Mouse (Mus musculus) forebrain, embryonic 16.5 days (tissue): Measurements from ENCODE around the gene Tbkbp1. TPM values are rescaled to one million over a fixed set of nuclear protein-coding genes. Genes with fewer than 3 reads are reported as not detected.
A peak's percentile ranks its signal among the peaks of the same experiment; 100 is the strongest.

Experiments
- ATAC-seq: fragments of 200-750 bp; cut with Nextera tagmentation; 2 replicates; pipeline ENCODE4 v1.8.0; 2017; ENCODE audit warnings: mild to moderate bottlenecking, moderate library complexity
- H3K27ac ChIP-seq: fragments of 300-500 bp; sonication (generic); 2 replicates; pipeline ENCODE4 v1.5.1; 2014; ENCODE audit warnings: low read length, control low read depth
- H3K27me3 ChIP-seq: fragments of 300-500 bp; sonication (generic); replicated peaks from 2 replicates; pipeline ENCODE4 v1.6.1; 2014; ENCODE audit warnings: low read length; ENCODE audit not compliant: control insufficient read depth, insufficient read depth
- H3K36me3 ChIP-seq: fragments of 300-500 bp; sonication (generic); 2 replicates; pipeline ENCODE4 v1.6.1; 2014; ENCODE audit not compliant: control insufficient read depth, insufficient read depth
- H3K4me1 ChIP-seq: fragments of 300-500 bp; sonication (generic); replicated peaks from 2 replicates; pipeline ENCODE4 v1.6.1; 2014; ENCODE audit warnings: low read length; ENCODE audit not compliant: control insufficient read depth, insufficient read depth
- H3K4me2 ChIP-seq: fragments of 300-500 bp; sonication (generic); 2 replicates; pipeline ENCODE4 v1.6.1; 2014; ENCODE audit warnings: mild to moderate bottlenecking, low read length, control low read depth
- H3K4me3 ChIP-seq: fragments of 300-500 bp; sonication (generic); replicated peaks from 2 replicates; pipeline ENCODE4 v1.5.1; 2014; ENCODE audit warnings: mild to moderate bottlenecking, low read length, control low read depth
- H3K9ac ChIP-seq: fragments of 300-500 bp; sonication (generic); replicated peaks from 2 replicates; pipeline ENCODE4 v1.6.1; 2014; ENCODE audit warnings: low read depth, low read length, control low read depth
- H3K9me3 ChIP-seq: fragments of 300-500 bp; sonication (generic); 2 replicates; pipeline ENCODE4 v1.6.1; 2016; ENCODE audit warnings: low read length; ENCODE audit not compliant: control insufficient read depth
- WGBS: fragments of 180-500 bp; shearing (Covaris S2); extraction: QIAGEN DNeasy Blood & Tissue Kit; methylation state at CpG from one replicate; pipeline ENCODE4 v1.1.7; 2014; 5-methylcytosine and 5-hydroxymethylcytosine counted together
- polyA plus RNA-seq: library from polyadenylated mRNA; unstranded; fragments of >200 nt; fragmentation: Nextera tagmentation; extraction: Ambion mirVana; gene quantifications from 2 replicates; pipeline ENCODE4 v1.2.1, GENCODE M21; 2015

Gene Tbkbp1
- polyA plus RNA-seq, 1 experiment from 2014 or later: 5.7 TPM

GRCm38 (mm10) chr11:97124266-97125036 lies 26.8 kb downstream of the Tbkbp1 start:
- WGBS: 65% methylated on average over 10 of the region's 10 CpGs

GRCm38 (mm10) chr11:97123282-97123890 lies 27.9 kb downstream of the Tbkbp1 start:
- H3K27ac ChIP-seq: no peak overlapping the region
- H3K9me3 ChIP-seq: no peaks in the 10 kb centered on the region
- 11% methylated on average over 11 of the region's 11 CpGs for WGBS
- H3K4me1 ChIP-seq: peaks cover 8% of the 10 kb centered on the region; the same call in 1 of the 2 replicates
- no peak overlapping the region for H3K9ac ChIP-seq
- no peak for ATAC-seq
- H3K4me3 ChIP-seq: no peak overlapping the region
- no peak overlapping the region for H3K4me2 ChIP-seq
- peaks cover 5% of the 10 kb centered on the region; the same call in 1 of the 2 replicates for H3K27me3 ChIP-seq
- H3K36me3 ChIP-seq: no peaks in the 10 kb centered on the region

More at GRCm38 (mm10) chr11:97124266-97125036, 26.8 kb downstream of the Tbkbp1 start:
- no peaks in the 10 kb centered on the region for H3K36me3 ChIP-seq
- H3K4me1 ChIP-seq: peaks cover 8% of the 10 kb centered on the region; the same call in 1 of the 2 replicates
- no peak overlapping the region for H3K9ac ChIP-seq
- no peak overlapping the region for H3K4me2 ChIP-seq
- H3K9me3 ChIP-seq: no peaks in the 10 kb centered on the region
- no peaks in the 10 kb centered on the region; the same call in 1 of the 2 replicates for H3K27me3 ChIP-seq
- no peak overlapping the region for H3K27ac ChIP-seq
- ATAC-seq: no peak
- no peak overlapping the region for H3K4me3 ChIP-seq

- WGBS: 57% methylated on average over 3 of the region's 3 CpGs
- Histone ChIP-seq H3K36me3 (no peaks in the 10 kb centered on the region), H3K4me2 (no peak overlapping the region), H3K4me3 (no peak overlapping the region), H3K27ac (no peak overlapping the region), H3K4me1 (peaks cover under 1% of the 10 kb centered on the region; the same call in 1 of the 2 replicates), H3K27me3 (peaks cover 18% of the 10 kb centered on the region), H3K9me3 (no peaks in the 10 kb centered on the region), H3K9ac (no peak overlapping the region)
- ATAC-seq: no peak
These were observed 30.7 kb downstream of the Tbkbp1 start for GRCm38 (mm10) chr11:97120641-97121040.

DNA sequence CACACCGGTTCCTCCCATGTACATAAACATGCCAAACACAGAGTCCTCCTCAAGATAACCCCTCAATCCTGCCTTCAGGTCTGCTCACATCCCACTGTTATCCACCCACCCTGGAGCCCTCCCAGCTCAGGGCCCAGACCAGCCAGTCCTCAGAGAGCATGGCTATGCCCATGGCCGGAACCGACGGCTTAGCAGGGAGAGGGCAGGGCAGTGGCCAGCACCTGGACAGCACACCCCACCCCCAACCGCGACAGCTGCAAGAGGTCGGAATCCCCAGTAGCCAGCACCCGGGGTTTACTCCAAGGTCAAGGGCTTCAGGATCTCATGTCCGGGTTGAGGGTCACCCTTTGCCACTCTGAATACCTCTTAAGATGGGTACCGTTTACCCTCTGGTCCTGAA lies 31.1 kb downstream of the Tbkbp1 start:
- ATAC-seq: no peak
- Histone ChIP-seq H3K9me3 (no peaks in the 10 kb centered on the region), H3K27ac (no peak overlapping the region), H3K4me3 (no peak overlapping the region), H3K4me1 (peaks cover 5% of the 10 kb centered on the region), H3K36me3 (no peaks in the 10 kb centered on the region), H3K27me3 (peaks cover 23% of the 10 kb centered on the region), H3K4me2 (no peak overlapping the region), H3K9ac (no peak overlapping the region)
- 60% methylated on average over 10 of the region's 10 CpGs for WGBS

DNA sequence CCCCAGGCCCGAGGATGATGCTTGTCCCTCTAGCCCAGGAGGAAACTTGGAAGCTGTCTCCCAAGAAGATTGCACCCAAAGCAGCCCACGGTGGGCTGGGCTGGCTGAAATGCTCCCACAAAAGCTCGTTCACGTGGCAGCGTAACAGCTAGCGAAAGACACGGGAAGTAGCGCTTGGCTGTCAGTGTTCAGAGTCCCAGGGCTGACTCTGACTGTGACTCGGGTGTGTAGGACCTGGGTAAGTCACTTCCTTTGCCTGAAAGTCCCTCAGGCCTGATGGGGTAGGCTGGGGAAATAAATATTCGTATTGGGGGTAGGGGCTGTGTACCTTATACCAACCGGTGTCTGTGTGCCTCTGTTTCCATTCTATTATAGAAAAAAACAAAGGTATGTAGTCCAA lies 35.5 kb downstream of the Tbkbp1 start:
- WGBS: 9% methylated on average over 11 of the region's 11 CpGs
- ATAC-seq: no peak
- H3K36me3 ChIP-seq: no peaks in the 10 kb centered on the region
- H3K27ac ChIP-seq: no peak overlapping the region
- H3K4me3 ChIP-seq: no peak overlapping the region
- H3K27me3 ChIP-seq: peaks cover 48% of the 10 kb centered on the region
- H3K9me3 ChIP-seq: no peaks in the 10 kb centered on the region
- no peak overlapping the region for H3K9ac ChIP-seq
- peaks cover 16% of the 10 kb centered on the region for H3K4me1 ChIP-seq
- no peak overlapping the region for H3K4me2 ChIP-seq

DNA sequence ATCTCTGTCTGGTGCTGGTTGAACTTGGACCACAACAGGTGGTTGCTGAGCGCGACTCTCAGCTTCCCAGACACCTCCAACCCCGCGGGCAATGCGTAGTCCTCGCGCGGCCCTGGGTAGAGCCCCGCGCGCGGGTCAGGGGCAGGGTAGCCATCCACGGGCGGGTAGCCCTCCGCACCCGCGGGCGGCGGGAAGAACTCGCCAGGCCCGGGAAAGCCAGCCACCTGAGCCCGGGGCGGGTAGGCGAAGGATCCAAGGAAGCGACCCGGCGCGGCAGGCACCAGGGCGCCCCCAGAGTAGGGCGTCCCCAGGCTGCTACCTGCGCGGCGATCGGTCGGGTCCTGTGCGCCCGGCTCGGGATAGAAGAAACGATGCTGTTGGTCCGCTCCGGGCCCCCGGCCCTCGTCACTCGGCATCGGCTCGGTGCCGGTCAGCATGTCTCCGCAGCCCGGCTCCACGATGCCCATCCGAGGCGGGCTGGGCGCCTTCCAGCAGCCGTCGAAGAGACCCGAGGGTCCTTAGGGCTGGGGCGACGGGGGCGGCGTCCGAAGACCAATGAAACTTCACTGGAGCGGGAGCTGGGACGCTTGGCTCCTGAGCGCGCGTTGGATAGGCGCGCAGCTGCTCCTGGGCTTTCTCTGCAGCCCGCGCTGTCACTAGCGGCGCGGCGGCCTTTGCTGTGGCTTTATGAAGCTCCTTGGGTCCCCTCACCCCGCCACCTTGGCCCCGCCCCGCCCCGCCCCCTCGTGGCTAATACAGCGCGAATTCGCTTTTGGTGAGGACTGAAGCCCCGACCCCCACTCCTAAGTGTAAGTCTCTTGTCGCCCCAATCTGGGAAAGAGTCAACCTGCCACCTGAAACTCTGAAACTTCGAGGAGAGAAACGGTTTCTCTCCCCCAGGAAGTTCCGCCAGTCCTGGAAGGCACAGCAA lies 36.4 kb downstream of the Tbkbp1 start, which contains the start of gene Tbx21:
Gene Tbx21, minus strand, starts transcription at position 661 of the 931 bp plus-strand sequence.
- peak within 1 kb of the TSS; percentile 37 for H3K4me3 ChIP-seq
- no peaks in the 10 kb centered on the region for H3K9me3 ChIP-seq
- under 1% methylated on average over 87 of the region's 87 CpGs for WGBS
- no peak within 1 kb of the TSS for H3K9ac ChIP-seq
- H3K36me3 ChIP-seq: no peaks in the 10 kb centered on the region
- H3K27ac ChIP-seq: no peak within 1 kb of the TSS
- H3K4me1 ChIP-seq: peaks cover 16% of the 10 kb centered on the region
- peaks cover 48% of the 10 kb centered on the region for H3K27me3 ChIP-seq
- peak within 1 kb of the TSS; percentile 59 for H3K4me2 ChIP-seq
- ATAC-seq: no peak

GRCm38 (mm10) chr11:97112519-97113125 lies 38.7 kb downstream of the Tbkbp1 start:
- peaks cover 43% of the 10 kb centered on the region for H3K27me3 ChIP-seq
- H3K27ac ChIP-seq: no peak overlapping the region
- H3K4me3 ChIP-seq: no peak overlapping the region
- no peak overlapping the region for H3K9ac ChIP-seq
- H3K4me2 ChIP-seq: no peak overlapping the region
- no peak for ATAC-seq
- H3K9me3 ChIP-seq: no peaks in the 10 kb centered on the region
- WGBS: 81% methylated on average over 9 of the region's 9 CpGs
- no peaks in the 10 kb centered on the region for H3K36me3 ChIP-seq
- peaks cover 16% of the 10 kb centered on the region for H3K4me1 ChIP-seq

DNA sequence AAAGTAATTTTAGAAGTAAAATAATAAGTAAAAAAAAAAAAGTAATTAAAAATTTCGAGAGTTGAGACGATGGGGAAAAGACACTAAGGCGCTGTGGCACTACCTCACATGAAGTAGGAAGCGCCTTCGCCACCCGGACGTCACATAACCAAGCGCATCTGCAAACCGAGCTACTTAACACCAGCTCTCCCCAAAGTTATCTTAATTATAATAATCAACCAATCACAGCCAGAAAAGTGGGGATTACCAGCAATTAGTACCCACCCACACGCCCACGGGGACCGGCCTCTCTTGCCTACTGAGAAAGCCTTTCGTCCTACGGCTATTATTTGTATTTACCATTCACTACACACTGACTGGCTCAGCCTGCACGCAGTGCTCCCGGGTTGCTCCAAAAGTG lies 42.3 kb downstream of the Tbkbp1 start:
- H3K9ac ChIP-seq: no peak overlapping the region
- WGBS: 54% methylated on average over 16 of the region's 16 CpGs
- H3K27me3 ChIP-seq: peaks cover 13% of the 10 kb centered on the region
- no peak overlapping the region for H3K4me3 ChIP-seq
- H3K9me3 ChIP-seq: no peaks in the 10 kb centered on the region
- no peaks in the 10 kb centered on the region for H3K4me1 ChIP-seq
- H3K27ac ChIP-seq: no peak overlapping the region
- H3K36me3 ChIP-seq: no peaks in the 10 kb centered on the region
- ATAC-seq: no peak
- H3K4me2 ChIP-seq: no peak overlapping the region
